In genomic region chrX:100738918-100739317, GRCm38 (mm10) we compare ENCODE assay signal across 8 mouse cellular contexts. TPM values are rescaled to one million over a fixed set of nuclear protein-coding genes. Genes with fewer than 3 reads are reported as not detected.
DNase-seq lines count a peak whose midpoint lies in the region; ATAC-seq and TF ChIP-seq lines count a peak whose summit lies in the region.

No protein-coding gene starts in this region.

- H3K9me3 ChIP-seq in embryonic facial prominence, embryonic 10.5 days: no peaks in the 10 kb centered on the region
- H3K9me3 ChIP-seq in intestine, embryonic 16.5 days (ENCODE audit: control insufficient read depth, low read length): no peaks in the 10 kb centered on the region

- no peak for TF ChIP-seq CTCF in thymus, adult 2 months (IDR thresholded peaks at IDR 0.05; ENCODE audit: borderline replicate concordance, control insufficient read depth, extremely low read depth, insufficient read depth, low read length, poor library complexity)

- H3K4me3 ChIP-seq in thymus, adult 2 months (ENCODE audit: control insufficient read depth, insufficient read depth, low read length): no peak overlapping the region
- peak overlapping the region; percentile 48 for H3K4me3 ChIP-seq in embryonic facial prominence, embryonic 10.5 days
- peak overlapping the region; percentile 35; the same call in 1 of the 2 replicates for H3K4me3 ChIP-seq in intestine, embryonic 16.5 days (ENCODE audit: low read length)

- H3K27me3 ChIP-seq in thymus, adult 2 months (ENCODE audit: control insufficient read depth, insufficient read depth, low read length): no peaks in the 10 kb centered on the region
- H3K27me3 ChIP-seq in embryonic facial prominence, embryonic 10.5 days (replicated peaks; ENCODE audit: low read depth, poor library complexity, severe bottlenecking): peaks cover 78% of the 10 kb centered on the region
- 0 out of 2 replicates have a peak, but pooled peaks cover 3% of the 10 kb centered on the region for H3K27me3 ChIP-seq in intestine, embryonic 16.5 days (replicated peaks; ENCODE audit: control insufficient read depth, insufficient read depth, low read length)

- H3K4me2 ChIP-seq in intestine, embryonic 16.5 days (ENCODE audit: low read depth, low read length): peak overlapping the region; percentile 52

- DNase-seq in thymus, adult 2 months: peak; percentile 18
- no peak for DNase-seq in thymus, postnatal 0 days (ENCODE audit: low spot score)
- peak; percentile 64 for DNase-seq in embryonic facial prominence, embryonic 10.5 days (ENCODE audit: low spot score)
- peak; percentile 33 to 71 for DNase-seq in left cerebral cortex, postnatal 36 days (ENCODE audit: low spot score in 2 of 2)
- peak; percentile 31 to 48 for DNase-seq in right cerebral cortex, postnatal 36 days (ENCODE audit: low spot score in 2 of 2)

- H3K36me3 ChIP-seq in thymus, adult 2 months (ENCODE audit: control insufficient read depth, insufficient read depth, low read length): no peaks in the 10 kb centered on the region
- no peaks in the 10 kb centered on the region for H3K36me3 ChIP-seq in embryonic facial prominence, embryonic 10.5 days (replicated peaks)
- H3K36me3 ChIP-seq in intestine, embryonic 16.5 days (ENCODE audit: control insufficient read depth, insufficient read depth, low read length): no peaks in the 10 kb centered on the region

- WGBS in thymus, adult 2 months: 10% methylated on average over 14 of the region's 14 CpGs
- 23% methylated on average over 14 of the region's 14 CpGs for WGBS in embryonic facial prominence, embryonic 10.5 days
- WGBS in intestine, embryonic 16.5 days: 23% methylated on average over 14 of the region's 14 CpGs

- no peaks in the 10 kb centered on the region for H3K4me1 ChIP-seq in thymus, adult 2 months (replicated peaks; ENCODE audit: control insufficient read depth, insufficient read depth, low read length)
- no peaks in the 10 kb centered on the region; the same call in 1 of the 2 replicates for H3K4me1 ChIP-seq in embryonic facial prominence, embryonic 10.5 days
- H3K4me1 ChIP-seq in intestine, embryonic 16.5 days (ENCODE audit: control insufficient read depth, insufficient read depth, low read length): no peaks in the 10 kb centered on the region

- H3K9ac ChIP-seq in intestine, embryonic 16.5 days (ENCODE audit: low read depth, low read length): no peak overlapping the region

- intact Hi-C loops in left cerebral cortex, postnatal 36 days (cut with DNase I): loop anchor here (10.0 kb wide), 2 partner anchors 114 to 244 kb away; partner anchors contain the start of genes Igbp1, Kif4 and Pdzd11

- TF ChIP-seq POLR2A in thymus, adult 2 months (IDR thresholded peaks at IDR 0.05; ENCODE audit: control insufficient read depth, extremely low read depth, insufficient read depth, low read length, poor library complexity): no peak

- no peak overlapping the region for H3K27ac ChIP-seq in thymus, adult 2 months (ENCODE audit: control insufficient read depth, insufficient read depth, low read length)
- no peak overlapping the region for H3K27ac ChIP-seq in embryonic facial prominence, embryonic 10.5 days (replicated peaks)
- no peak overlapping the region for H3K27ac ChIP-seq in intestine, embryonic 16.5 days (ENCODE audit: low read length)

- peak; percentile 83 for ATAC-seq in granulocyte monocyte progenitor cell, adult 5-6 weeks (replicated peaks; ENCODE audit: poor library complexity, severe bottlenecking)
- ATAC-seq in intestine, embryonic 16.5 days: peak; percentile 70
- ATAC-seq in megakaryocyte-erythroid progenitor cell, adult 5-6 weeks (replicated peaks; ENCODE audit: low FRiP score, low TSS enrichment, poor library complexity, severe bottlenecking): peak; percentile 89; the same call in 1 of the 2 replicates

RNA-seq across cellular contexts. Expression of gene Gdpd2, which starts 9.2 kb away (rescaled TPM):
- polyA plus RNA-seq in thymus, adult 2 months (2012; rRNA removed): 1.4 and 2.4 TPM in 2 replicates
- polyA plus RNA-seq in thymus, postnatal 0 days (2015; fragmentation: Nextera tagmentation; extraction: Ambion mirVana): 0.23 and 0.37 TPM in 2 replicates
- 2.7 and 3.1 TPM in 2 replicates for polyA plus RNA-seq in embryonic facial prominence, embryonic 10.5 days (2016; fragmentation: Nextera tagmentation; extraction: Ambion mirVana)
- not detected in 2 replicates for total RNA-seq in granulocyte monocyte progenitor cell, adult 5-6 weeks (2014; fragmentation: Nextera tagmentation)
- not detected in 2 replicates for total RNA-seq in granulocyte monocyte progenitor cell, adult 5-6 weeks (2017)
- 1.5 and 1.8 TPM in 2 replicates for polyA plus RNA-seq in intestine, embryonic 16.5 days (2015; fragmentation: Nextera tagmentation; extraction: Ambion mirVana)
- total RNA-seq in left cerebral cortex, postnatal 36 days (2021): 1 to 10 TPM; 7.2 TPM
- total RNA-seq in megakaryocyte-erythroid progenitor cell, adult 5-6 weeks (2014; fragmentation: Nextera tagmentation): not detected in 2 replicates
- 1.0 TPM in 1 of 2 replicates, not detected in the other for total RNA-seq in megakaryocyte-erythroid progenitor cell, adult 5-6 weeks (2017)

RNA-seq across cellular contexts. Expression of gene Dlg3, which starts 28.6 kb away (rescaled TPM):
- polyA plus RNA-seq in thymus, adult 2 months (2012; rRNA removed): 10.2 and 12.3 TPM in 2 replicates
- 2.2 and 2.3 TPM in 2 replicates for polyA plus RNA-seq in thymus, postnatal 0 days (2015; fragmentation: Nextera tagmentation; extraction: Ambion mirVana)
- 14.1 and 14.4 TPM in 2 replicates for polyA plus RNA-seq in embryonic facial prominence, embryonic 10.5 days (2016; fragmentation: Nextera tagmentation; extraction: Ambion mirVana)
- total RNA-seq in granulocyte monocyte progenitor cell, adult 5-6 weeks (2014; fragmentation: Nextera tagmentation): 3.3 and 6.3 TPM in 2 replicates
- 2.7 and 4.1 TPM in 2 replicates for total RNA-seq in granulocyte monocyte progenitor cell, adult 5-6 weeks (2017)
- polyA plus RNA-seq in intestine, embryonic 16.5 days (2015; fragmentation: Nextera tagmentation; extraction: Ambion mirVana): 8.5 and 11.0 TPM in 2 replicates
- 100 to 1,000 TPM; 148 to 149 TPM for total RNA-seq in left cerebral cortex, postnatal 36 days (2021)
- 11.7 and 13.5 TPM in 2 replicates for total RNA-seq in megakaryocyte-erythroid progenitor cell, adult 5-6 weeks (2014; fragmentation: Nextera tagmentation)
- 11.4 and 12.0 TPM in 2 replicates for total RNA-seq in megakaryocyte-erythroid progenitor cell, adult 5-6 weeks (2017)
